Mouse (Mus musculus) cerebellum, adult (tissue): ENCODE results near the gene Cacna1c.

Experiments
- ATAC-seq: cut with Nextera tagmentation; 2 replicates; pipeline ENCODE4 v1.9.2; 2017; ENCODE audit warnings: mild to moderate bottlenecking, moderate library complexity, mixed read lengths; ENCODE audit not compliant: insufficient number of reproducible peaks, low FRiP score, low TSS enrichment

Cacna1c gene

GRCm38 (mm10) chr6:118738656-118739055 is 457.6 kb downstream of the Cacna1c start:
- ATAC-seq, result no peak

- 0 out of 2 replicates have a peak, but pooled peaks have one; percentile 7 for ATAC-seq
Observed at GRCm38 (mm10) chr6:118737078-118737477, 459.1 kb downstream of the Cacna1c start.

- ATAC-seq, result no peak; the same call in 1 of the 2 replicates
Observed at GRCm38 (mm10) chr6:118736491-118736890, 459.7 kb downstream of the Cacna1c start.

DNA sequence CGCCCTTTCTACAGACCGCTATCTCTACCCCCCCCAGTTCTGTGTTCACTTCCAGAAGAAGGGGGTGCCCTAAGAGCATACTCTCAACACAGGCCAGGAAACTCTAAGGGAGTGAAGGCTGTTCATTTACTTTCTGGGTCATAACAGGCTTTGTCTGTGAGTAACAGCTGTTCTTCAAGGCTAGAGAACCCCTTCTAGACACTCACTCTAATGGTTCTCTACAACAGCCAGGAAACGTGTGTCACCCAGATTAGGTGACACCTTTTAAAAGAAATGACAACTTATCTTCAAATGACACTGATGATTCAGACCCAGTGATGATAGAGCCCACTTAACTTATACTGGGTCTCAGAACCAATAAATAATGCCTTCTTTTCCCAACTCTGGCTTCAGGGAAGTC is 461.1 kb downstream of the Cacna1c start:
- ATAC-seq, result no peak

GRCm38 (mm10) chr6:118731937-118732336 is 464.3 kb downstream of the Cacna1c start:
- ATAC-seq, result no peak

GRCm38 (mm10) chr6:118724908-118725307 is 471.3 kb downstream of the Cacna1c start:
- peak; percentile 88 for ATAC-seq

GRCm38 (mm10) chr6:118724388-118724787 is 471.8 kb downstream of the Cacna1c start:
- ATAC-seq, result no peak

DNA sequence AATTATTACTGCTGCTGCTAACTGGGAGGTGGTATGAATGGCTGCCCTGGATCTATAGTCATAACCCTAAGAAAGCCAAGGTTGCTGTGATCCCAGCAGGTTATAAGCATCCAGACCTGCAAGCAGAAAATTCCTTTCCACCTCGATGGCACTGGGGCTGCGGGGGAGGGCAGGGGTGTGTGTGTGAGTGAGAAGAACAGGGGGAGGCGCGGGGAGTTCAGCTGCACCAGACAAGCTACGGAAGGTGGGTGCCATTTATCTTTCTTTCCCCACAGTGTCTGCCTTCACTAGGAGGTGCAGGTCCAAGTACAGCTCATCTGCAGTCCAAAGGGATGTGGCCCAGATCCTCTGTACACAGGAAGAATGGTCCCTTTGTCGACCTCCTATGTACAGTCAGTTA is 473.9 kb downstream of the Cacna1c start:
- ATAC-seq, result no peak

DNA sequence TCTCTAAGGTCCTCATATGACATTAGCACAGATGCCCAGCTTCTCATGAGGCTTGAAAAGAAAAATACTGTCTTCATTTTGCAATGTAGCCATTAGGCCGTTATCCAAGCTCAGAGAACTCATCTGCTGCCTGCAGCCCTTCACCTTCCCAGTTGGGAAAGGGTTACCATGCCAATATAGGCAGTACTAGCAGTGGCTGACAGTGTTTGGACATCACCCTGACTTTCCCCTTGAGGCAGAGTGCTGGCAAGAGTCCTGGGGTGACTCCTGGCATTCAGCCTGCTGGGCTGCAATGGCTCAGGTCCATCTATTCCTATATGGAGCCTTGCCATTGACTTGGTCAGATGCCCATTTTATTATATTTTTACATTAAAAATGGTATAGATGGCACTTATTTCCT is 476.7 kb downstream of the Cacna1c start:
- ATAC-seq, result no peak

DNA sequence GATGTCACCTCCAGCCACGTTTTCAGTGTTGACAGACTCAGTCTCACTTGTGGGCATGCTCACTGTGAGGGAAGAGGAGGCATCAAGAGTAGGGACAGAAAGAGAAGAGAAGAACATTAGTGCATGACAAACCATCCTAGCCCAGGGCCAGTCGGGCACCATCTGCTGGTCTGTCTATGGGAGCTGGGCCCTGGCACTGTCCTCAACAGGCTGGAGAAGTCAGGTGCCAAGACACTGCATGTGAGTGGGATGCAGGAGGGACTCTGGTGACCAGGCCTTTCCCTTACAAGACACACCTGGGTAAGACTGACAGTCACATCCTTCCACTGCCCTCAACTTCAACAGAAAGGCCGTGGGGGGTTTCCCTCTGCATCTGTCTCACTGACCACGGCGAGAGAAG is 482.9 kb downstream of the Cacna1c start:
- peak; percentile 86 for ATAC-seq

GRCm38 (mm10) chr6:118711677-118712322 is 484.4 kb downstream of the Cacna1c start:
- no peak for ATAC-seq

- ATAC-seq, result peak; percentile 28
Observed at GRCm38 (mm10) chr6:118707066-118707465, 489.2 kb downstream of the Cacna1c start.

GRCm38 (mm10) chr6:118705840-118706239 is 490.4 kb downstream of the Cacna1c start:
- peak; percentile 84 for ATAC-seq

- ATAC-seq, result no peak
Observed at GRCm38 (mm10) chr6:118694626-118695025, 501.6 kb downstream of the Cacna1c start.

- ATAC-seq, result 0 out of 2 replicates have a peak, but pooled peaks have one; percentile 20
Observed at GRCm38 (mm10) chr6:118689447-118689846, 506.8 kb downstream of the Cacna1c start.

DNA sequence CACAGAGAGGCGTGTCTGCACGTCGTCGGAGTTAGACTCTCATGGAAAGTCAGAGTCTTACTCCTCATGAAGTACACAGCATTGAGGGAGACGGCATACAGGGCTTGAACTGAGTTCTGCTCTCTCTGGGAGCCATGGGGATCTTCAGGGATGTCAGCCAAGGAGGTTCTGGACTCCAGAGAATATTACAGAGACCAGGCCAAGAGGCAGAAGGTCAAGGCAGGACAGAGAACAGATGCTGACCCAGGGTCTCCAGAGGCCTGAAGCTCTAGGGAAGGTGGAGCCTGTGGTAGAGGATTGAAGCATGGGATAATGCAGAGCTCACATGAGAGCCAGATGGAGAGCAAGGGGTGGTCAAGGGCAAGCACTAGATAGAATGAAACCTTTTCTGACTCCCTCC is 507.4 kb downstream of the Cacna1c start:
- ATAC-seq, result no peak

GRCm38 (mm10) chr6:118680814-118681213 is 515.4 kb downstream of the Cacna1c start:
- ATAC-seq, result peak; percentile 26; the same call in 1 of the 2 replicates

DNA sequence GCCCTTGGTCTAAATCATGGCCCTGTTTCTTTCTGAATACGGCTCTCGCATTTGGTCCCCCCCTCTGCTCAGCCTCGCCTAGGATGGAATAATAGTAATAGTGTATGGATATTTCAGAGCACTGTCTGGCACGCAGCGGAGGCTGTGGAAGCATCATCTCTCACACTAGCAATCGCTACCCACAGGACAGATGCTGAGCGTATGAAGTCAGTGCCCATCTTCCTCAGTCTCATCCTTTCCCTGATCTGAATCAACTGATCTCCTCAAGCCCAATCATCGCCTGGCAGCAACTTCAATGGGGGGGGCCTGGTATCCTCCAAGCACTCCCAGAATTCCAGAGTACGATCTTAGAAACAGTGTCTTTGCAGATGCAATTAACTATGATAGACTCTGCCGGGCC is 518.2 kb downstream of the Cacna1c start:
- no peak for ATAC-seq

DNA sequence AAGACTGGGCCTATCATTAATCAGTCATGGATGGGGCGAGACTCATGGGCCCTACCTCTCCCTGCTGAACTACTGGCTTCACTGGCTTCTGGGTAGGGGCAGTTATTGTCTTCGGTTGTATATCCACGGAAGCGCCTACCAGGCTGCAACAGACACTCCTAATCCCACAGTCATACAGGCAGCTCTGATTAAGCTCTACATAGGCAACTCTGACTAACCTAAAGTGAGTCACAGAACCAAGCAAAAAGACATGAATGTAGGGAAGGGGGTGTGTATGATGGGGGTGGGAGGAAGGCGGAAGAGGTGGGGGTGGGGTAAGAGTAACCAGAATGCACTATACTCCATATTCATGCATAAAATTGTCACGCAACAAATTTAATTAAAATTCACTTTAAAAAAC is 518.9 kb downstream of the Cacna1c start:
- ATAC-seq, result no peak

- ATAC-seq, result no peak
Observed at GRCm38 (mm10) chr6:118674781-118675180, 521.4 kb downstream of the Cacna1c start.

DNA sequence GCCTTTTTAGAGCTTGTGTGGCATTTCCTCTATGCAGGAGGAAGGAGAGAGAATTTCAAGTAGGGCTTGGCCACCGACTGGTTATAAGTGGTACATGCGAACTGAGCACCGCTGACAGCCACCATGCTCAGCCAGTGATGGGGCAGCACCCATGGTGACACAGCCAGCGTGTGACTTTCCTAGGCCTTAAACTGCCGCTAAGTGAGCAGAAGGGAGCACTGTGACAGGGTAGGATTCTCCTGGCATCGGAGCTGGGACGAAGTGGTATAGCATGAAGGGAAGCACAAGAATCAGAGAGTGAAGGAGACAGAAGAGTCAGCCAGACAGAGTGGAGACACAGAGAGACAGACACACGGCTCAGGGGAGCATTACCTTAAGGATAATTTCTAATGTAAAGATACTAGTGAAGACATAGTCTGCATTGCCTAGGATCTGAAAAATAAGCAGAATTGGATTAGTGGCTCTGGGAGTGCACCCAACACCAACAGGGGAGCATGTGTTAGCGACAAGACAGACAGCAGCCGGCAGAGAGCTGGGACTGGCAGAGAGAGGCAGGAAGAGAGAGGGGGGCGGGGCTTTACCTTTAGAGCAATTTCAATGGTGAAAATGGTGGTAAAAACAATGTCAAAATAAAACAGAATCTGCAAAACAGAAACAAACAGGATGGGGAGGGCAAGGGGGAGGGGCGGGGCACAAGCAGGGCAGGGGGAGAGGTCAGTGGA is 522.1 kb downstream of the Cacna1c start:
- ATAC-seq, result no peak

- ATAC-seq, result no peak
Observed at GRCm38 (mm10) chr6:118653331-118653730, 542.9 kb downstream of the Cacna1c start.
